Mouse (Mus musculus): ENCODE results near the gene Moap1. TPM values are rescaled to one million over a fixed set of nuclear protein-coding genes. Genes with fewer than 3 reads are reported as not detected.

Gene Moap1
- polyA plus RNA-seq, 1 experiment from 2014 or later = 22.0 TPM

DNA sequence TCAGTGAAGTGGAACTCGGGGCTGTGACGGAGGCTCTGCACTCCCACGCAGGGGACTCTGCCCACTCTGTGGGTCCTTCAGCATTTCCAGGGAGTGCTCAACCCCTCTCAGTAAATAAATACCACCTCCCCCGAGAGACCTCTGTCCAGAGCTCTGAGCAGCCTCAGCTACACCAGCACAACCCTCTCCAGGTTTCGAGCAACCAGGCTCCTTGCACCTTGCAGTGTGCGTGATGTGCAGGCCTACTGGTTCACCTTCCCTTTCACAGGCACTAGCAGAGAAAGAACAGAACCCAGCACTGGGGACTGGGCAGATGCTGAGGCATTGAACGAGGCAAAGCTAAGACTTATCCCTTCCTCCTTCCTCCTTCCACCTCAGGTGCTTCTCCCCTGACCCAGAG is 46.1 kb downstream of the Moap1 start:
- Histone ChIP-seq H3K36me3 (ENCODE audit: control insufficient read depth, insufficient read depth, low read length) (no peaks in the 10 kb centered on the region), H3K27me3 (ENCODE audit: control insufficient read depth, insufficient read depth, low read depth, low read length) (no peaks in the 10 kb centered on the region), H3K9me3 (ENCODE audit: control insufficient read depth, low read length) (no peaks in the 10 kb centered on the region), H3K4me2 (ENCODE audit: low read depth, low read length) (no peak overlapping the region), H3K9ac (ENCODE audit: low read length) (no peak overlapping the region), H3K4me3 (ENCODE audit: low read length) (no peak overlapping the region), H3K27ac (ENCODE audit: low read length) (no peak overlapping the region), H3K4me1 (replicated peaks; ENCODE audit: control insufficient read depth, insufficient read depth, low read length) (peaks cover 3% of the 10 kb centered on the region; the same call in 1 of the 2 replicates)
- no peak for ATAC-seq (ENCODE audit: low read depth)
- 60% methylated on average over 7 of the region's 7 CpGs for WGBS

DNA sequence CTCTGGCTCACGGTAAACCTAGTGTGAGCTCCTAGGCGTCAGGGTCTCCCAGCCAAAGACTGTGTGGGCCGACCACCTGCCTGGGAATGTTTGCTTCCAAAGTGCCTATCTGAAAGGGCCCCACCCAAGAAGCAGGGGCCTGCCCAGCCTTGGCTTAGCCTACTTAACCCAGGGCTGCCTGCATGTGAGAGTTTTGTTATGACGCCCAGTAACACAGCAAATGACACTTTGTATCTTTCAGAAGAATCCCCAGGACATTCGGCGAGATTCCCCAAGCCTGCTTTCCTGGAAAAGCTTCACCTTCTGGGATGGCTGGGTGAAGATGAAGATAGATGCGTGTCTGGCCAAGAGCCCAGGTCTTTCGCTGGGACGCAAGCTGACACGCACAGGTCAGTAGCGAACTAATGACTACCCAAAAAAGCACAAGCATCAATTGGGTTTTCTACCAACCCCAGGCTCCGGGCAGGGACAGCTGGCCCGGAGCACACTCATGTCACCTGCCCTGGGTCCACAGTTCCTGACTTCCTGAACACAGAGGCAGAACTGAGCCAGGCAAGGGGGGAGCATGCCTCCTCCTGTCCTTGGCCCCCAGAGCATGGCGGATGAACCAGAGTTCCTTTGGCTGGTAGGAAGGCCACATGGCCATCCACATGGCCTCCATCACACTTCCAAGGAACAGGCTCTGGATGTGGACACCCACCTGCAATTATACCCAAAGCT is 46.7 kb downstream of the Moap1 start:
- H3K27ac ChIP-seq (ENCODE audit: low read length) = no peak overlapping the region
- ATAC-seq (ENCODE audit: low read depth) = no peak
- H3K9ac ChIP-seq (ENCODE audit: low read length) = no peak overlapping the region
- no peak overlapping the region for H3K4me2 ChIP-seq (ENCODE audit: low read depth, low read length)
- 68% methylated on average over 14 of the region's 14 CpGs for WGBS
- H3K4me1 ChIP-seq (replicated peaks; ENCODE audit: control insufficient read depth, insufficient read depth, low read length) = peaks cover under 1% of the 10 kb centered on the region; the same call in 1 of the 2 replicates
- H3K4me3 ChIP-seq (ENCODE audit: low read length) = no peak overlapping the region
- H3K9me3 ChIP-seq (ENCODE audit: control insufficient read depth, low read length) = no peaks in the 10 kb centered on the region
- H3K36me3 ChIP-seq (ENCODE audit: control insufficient read depth, insufficient read depth, low read length) = no peaks in the 10 kb centered on the region
- H3K27me3 ChIP-seq (ENCODE audit: control insufficient read depth, insufficient read depth, low read depth, low read length) = no peaks in the 10 kb centered on the region

DNA sequence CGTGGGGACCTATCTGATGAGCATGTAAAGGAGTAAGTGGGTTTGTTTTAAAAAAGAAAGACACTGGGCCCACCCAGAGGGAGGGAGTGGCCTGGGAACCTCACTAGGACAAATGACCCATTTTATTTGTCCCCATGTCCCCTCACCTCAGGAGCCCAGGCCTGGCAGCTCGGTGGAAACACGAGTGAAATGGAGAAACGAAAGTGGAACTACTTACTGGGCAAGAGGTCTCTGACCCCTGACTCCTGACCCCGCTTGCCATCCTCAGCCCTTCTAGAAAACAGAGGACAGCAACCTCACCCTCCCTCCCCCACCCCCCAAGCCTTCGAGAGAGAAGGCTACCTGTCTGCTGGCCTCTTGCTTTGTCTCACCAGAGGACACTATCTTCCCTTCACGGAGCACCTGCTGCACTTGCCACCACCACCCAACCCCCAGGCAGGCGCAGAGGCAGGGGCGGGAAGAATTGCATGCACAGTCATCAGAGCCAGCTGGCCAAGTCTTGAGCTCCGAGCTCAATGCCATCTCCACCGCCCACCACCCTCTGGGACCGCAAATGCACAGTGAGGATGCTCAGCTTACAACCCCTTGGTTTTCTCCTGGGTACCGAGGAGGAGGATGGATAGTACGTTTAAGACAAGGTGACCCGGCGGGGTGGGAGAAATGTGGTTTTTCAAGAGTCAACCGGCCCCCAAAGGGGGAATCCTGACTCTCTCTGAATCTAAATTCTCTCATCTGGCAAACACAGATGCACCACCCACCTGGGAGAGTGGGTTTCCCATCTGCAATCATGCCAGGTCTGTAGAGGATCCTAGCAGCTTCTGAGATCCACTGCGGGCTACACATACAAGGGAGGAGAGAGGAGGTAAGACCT is 47.9 kb downstream of the Moap1 start:
- 63% methylated on average over 18 of the region's 18 CpGs for WGBS
- Histone ChIP-seq H3K4me1 (replicated peaks; ENCODE audit: control insufficient read depth, insufficient read depth, low read length) (peaks cover 6% of the 10 kb centered on the region), H3K27ac (ENCODE audit: low read length) (no peak overlapping the region), H3K4me2 (ENCODE audit: low read depth, low read length) (no peak overlapping the region), H3K36me3 (ENCODE audit: control insufficient read depth, insufficient read depth, low read length) (no peaks in the 10 kb centered on the region), H3K9ac (ENCODE audit: low read length) (no peak overlapping the region), H3K9me3 (ENCODE audit: control insufficient read depth, low read length) (no peaks in the 10 kb centered on the region), H3K4me3 (ENCODE audit: low read length) (no peak overlapping the region), H3K27me3 (ENCODE audit: control insufficient read depth, insufficient read depth, low read depth, low read length) (no peaks in the 10 kb centered on the region)
- no peak for ATAC-seq (ENCODE audit: low read depth)

Other genes with a start within 250 kb of the Moap1 start
- gene Chga, start 188.7 kb downstream of the Moap1 start, polyA plus RNA-seq (2015; fragmentation: Nextera tagmentation; extraction: Ambion mirVana) = 1.4 and 2.0 TPM in 2 replicates
- 10.6 and 11.8 TPM in 2 replicates for gene Itpk1, start 38.7 kb downstream of the Moap1 start, polyA plus RNA-seq (2015; fragmentation: Nextera tagmentation; extraction: Ambion mirVana)
- 7.4 and 8.0 TPM in 2 replicates for gene Tmem251, start 101 bp upstream of the Moap1 start, polyA plus RNA-seq (2015; fragmentation: Nextera tagmentation; extraction: Ambion mirVana)
- not detected in 2 replicates for gene Gm28051, start 14.1 kb upstream of the Moap1 start, polyA plus RNA-seq (2015; fragmentation: Nextera tagmentation; extraction: Ambion mirVana)
- gene Gon7, start 14.1 kb upstream of the Moap1 start, polyA plus RNA-seq (2015; fragmentation: Nextera tagmentation; extraction: Ambion mirVana) = 26.4 and 26.9 TPM in 2 replicates
- 40.7 and 41.1 TPM in 2 replicates for gene Ubr7, start 14.3 kb upstream of the Moap1 start, polyA plus RNA-seq (2015; fragmentation: Nextera tagmentation; extraction: Ambion mirVana)
- 22.8 and 26.5 TPM in 2 replicates for gene Gm20604, start 15.0 kb upstream of the Moap1 start, polyA plus RNA-seq (2015; fragmentation: Nextera tagmentation; extraction: Ambion mirVana)
- gene Btbd7, start 134.8 kb upstream of the Moap1 start, polyA plus RNA-seq (2015; fragmentation: Nextera tagmentation; extraction: Ambion mirVana) = 17.1 and 18.1 TPM in 2 replicates
- not detected in 2 replicates for gene Cox8c, start 155.7 kb upstream of the Moap1 start, polyA plus RNA-seq (2015; fragmentation: Nextera tagmentation; extraction: Ambion mirVana)
- gene Unc79, start 205.2 kb upstream of the Moap1 start, polyA plus RNA-seq (2015; fragmentation: Nextera tagmentation; extraction: Ambion mirVana) = 0.18 and 0.65 TPM in 2 replicates